Mouse (Mus musculus) CD8-positive naive resting alpha-beta T cell, adult 2 months (primary cell): ENCODE measurements at regions not wholly inside any gene's neighbourhood (a gene's known extent, or its start where the extent isn't known, plus 50 kb on each side); places are given as distances from the start of the nearest gene placed in this dataset.
A peak's percentile ranks its signal among the peaks of the same experiment; 100 is the strongest.

Experiments used
- DNase-seq, 2 experiments: peaks; one replicate each; pipeline ENCODE4 v3.0.0; 2022; ENCODE audit warnings: low read depth in 2 of 2, low spot score in 2 of 2

- no peak for DNase-seq
Observed at GRCm38 (mm10) chr12:16083176-16083575, 266.5 kb upstream of the Trib2 start.

GRCm38 (mm10) chr12:16077215-16077614 lies 260.5 kb upstream of the Trib2 start:
- DNase-seq: no peak

- DNase-seq: no peak
Observed at GRCm38 (mm10) chr12:16075962-16076361, 259.2 kb upstream of the Trib2 start.

GRCm38 (mm10) chr12:16068940-16069339 lies 252.2 kb upstream of the Trib2 start:
- DNase-seq: no peak

GRCm38 (mm10) chr12:16062689-16063088 lies 246.0 kb upstream of the Trib2 start:
- DNase-seq: no peak

GRCm38 (mm10) chr12:16060461-16060860 lies 243.7 kb upstream of the Trib2 start:
- no peak for DNase-seq

GRCm38 (mm10) chr12:16058255-16058654 lies 241.5 kb upstream of the Trib2 start:
- no peak for DNase-seq

GRCm38 (mm10) chr12:16056831-16057230 lies 240.1 kb upstream of the Trib2 start:
- no peak for DNase-seq

- no peak for DNase-seq
Observed at GRCm38 (mm10) chr12:16056216-16056615, 239.5 kb upstream of the Trib2 start.

GRCm38 (mm10) chr12:16054591-16054990 lies 237.9 kb upstream of the Trib2 start:
- no peak for DNase-seq

- DNase-seq: no peak
Observed at GRCm38 (mm10) chr12:16053735-16054134, 237.0 kb upstream of the Trib2 start.

GRCm38 (mm10) chr12:16052998-16053397 lies 236.3 kb upstream of the Trib2 start:
- DNase-seq: no peak

GRCm38 (mm10) chr12:16052353-16052752 lies 235.6 kb upstream of the Trib2 start:
- no peak for DNase-seq

GRCm38 (mm10) chr12:16051439-16051838 lies 234.7 kb upstream of the Trib2 start:
- DNase-seq: no peak

GRCm38 (mm10) chr12:16049545-16049944 lies 232.8 kb upstream of the Trib2 start:
- DNase-seq: peak; percentile 13 to 32

GRCm38 (mm10) chr12:16046643-16047042 lies 229.9 kb upstream of the Trib2 start:
- DNase-seq: no peak

- no peak for DNase-seq
Observed at GRCm38 (mm10) chr12:16045791-16046494, 229.2 kb upstream of the Trib2 start.

- no peak for DNase-seq
Observed at GRCm38 (mm10) chr12:16043466-16044214, 226.9 kb upstream of the Trib2 start.

GRCm38 (mm10) chr12:16042362-16042761 lies 225.6 kb upstream of the Trib2 start:
- no peak for DNase-seq

- DNase-seq: no peak
Observed at GRCm38 (mm10) chr12:16041129-16041528, 224.4 kb upstream of the Trib2 start.

- no peak for DNase-seq
Observed at GRCm38 (mm10) chr12:16035551-16035950, 218.8 kb upstream of the Trib2 start.

GRCm38 (mm10) chr12:16034691-16035515 lies 218.2 kb upstream of the Trib2 start:
- no peak for DNase-seq
